Mouse (Mus musculus) MEL (cell line): ENCODE measurements around the gene Pik3cg. TPM values are rescaled to one million over a fixed set of nuclear protein-coding genes. Genes with fewer than 3 reads are reported as not detected.

Experiments
- DNase-seq: peaks from one replicate; pipeline ENCODE4 v3.0.0; 2011; ENCODE audit warnings: low read depth, low spot score
- H3K27ac ChIP-seq: 2 replicates; pipeline ENCODE4 v1.5.1; 2012; ENCODE audit warnings: low read depth, mild to moderate bottlenecking, control low read depth, low read length, moderate library complexity; ENCODE audit not compliant: control insufficient read depth
- H3K27me3 ChIP-seq, 2 experiments: fragments of 150-350 bp in 1 of 2; sonication (generic) in 1 of 2; 2 replicates each; pipeline ENCODE4 v1.6.1; 2012; ENCODE audit warnings: low read length in 2 of 2, mild to moderate bottlenecking in 2 of 2, improper control_type of control experiment in 1 of 2, moderate library complexity in 1 of 2; ENCODE audit not compliant: insufficient read depth in 2 of 2, control insufficient read depth in 1 of 2
- H3K36me3 ChIP-seq, 2 experiments: 2 replicates each; pipeline ENCODE4 v1.6.1; 2012 to 2014; ENCODE audit warnings: low read length in 2 of 2, improper control_type of control experiment in 1 of 2, inconsistent platforms in 1 of 2, mild to moderate bottlenecking in 1 of 2; ENCODE audit not compliant: insufficient read depth in 2 of 2, control insufficient read depth in 1 of 2
- H3K4me1 ChIP-seq, 2 experiments: fragments of 150-350 bp in 1 of 2; sonication (generic) in 1 of 2; 2 replicates each; pipeline ENCODE4 v1.6.1; 2012; ENCODE audit warnings: low read length in 2 of 2, improper control_type of control experiment in 1 of 2, mild to moderate bottlenecking in 1 of 2; ENCODE audit not compliant: insufficient read depth in 2 of 2, control insufficient read depth in 1 of 2
- H3K4me3 ChIP-seq, 2 experiments: fragments of 150-350 bp in 1 of 2; sonication (generic) in 1 of 2; 2 replicates each; pipeline ENCODE4 v1.5.1; 2012; ENCODE audit warnings: low read depth in 2 of 2, low read length in 2 of 2, mild to moderate bottlenecking in 2 of 2, moderate library complexity in 2 of 2, control low read depth in 1 of 2, improper control_type of control experiment in 1 of 2; ENCODE audit not compliant: control insufficient read depth in 1 of 2, insufficient read depth in 1 of 2
- H3K79me2 ChIP-seq: 2 replicates; pipeline ENCODE4 v1.6.1; 2012; ENCODE audit warnings: mild to moderate bottlenecking, low read length, moderate library complexity; ENCODE audit not compliant: control insufficient read depth, poor library complexity, insufficient read depth
- H3K9ac ChIP-seq: 2 replicates; pipeline ENCODE4 v1.6.1; 2012; ENCODE audit warnings: low read depth, mild to moderate bottlenecking, control low read depth, low read length, moderate library complexity; ENCODE audit not compliant: control insufficient read depth, poor library complexity, severe bottlenecking
- H3K9me3 ChIP-seq: fragments of 150-350 bp; sonication (generic); replicated peaks from 2 replicates; pipeline ENCODE4 v1.6.1; 2012; ENCODE audit warnings: mild to moderate bottlenecking, low read length, improper control_type of control experiment, moderate library complexity; ENCODE audit not compliant: insufficient read depth
- CTCF ChIP-seq, 3 experiments: IDR thresholded peaks in 2 of 3; conservative IDR thresholded peaks in 1 of 3; 2 replicates each; pipeline ENCODE4 v1.5.1; 2011 to 2012; ENCODE audit warnings: low read length in 3 of 3, low read depth in 2 of 3, mild to moderate bottlenecking in 2 of 3, improper control_type of control experiment in 1 of 3, inconsistent platforms in 1 of 3, mixed read lengths in 1 of 3, moderate library complexity in 1 of 3; ENCODE audit not compliant: control insufficient read depth in 1 of 3, insufficient read depth in 1 of 3, poor library complexity in 1 of 3, severe bottlenecking in 1 of 3
- E2F4 ChIP-seq: IDR thresholded peaks from 2 replicates; pipeline ENCODE4 v1.6.1; 2011; ENCODE audit warnings: low read depth, low read length, improper control_type of control experiment, borderline replicate concordance
- ETS1 ChIP-seq: IDR thresholded peaks from 2 replicates; pipeline ENCODE4 v1.6.1; 2012; ENCODE audit warnings: low read depth, mild to moderate bottlenecking, inconsistent platforms, low read length, improper control_type of control experiment, moderate library complexity
- GATA1 ChIP-seq: IDR thresholded peaks from 2 replicates; pipeline ENCODE4 v1.6.1; 2011; ENCODE audit warnings: low read depth, low read length, improper control_type of control experiment
- KAT2A ChIP-seq: conservative IDR thresholded peaks from 2 replicates; pipeline ENCODE4 v1.6.1; 2012; ENCODE audit warnings: low read depth, low read length, improper control_type of control experiment, inconsistent platforms
- MAFK ChIP-seq: IDR thresholded peaks from 2 replicates; pipeline ENCODE4 v1.6.1; 2011; ENCODE audit warnings: low read depth, mild to moderate bottlenecking, low read length, improper control_type of control experiment, borderline replicate concordance
- MEF2A ChIP-seq: IDR thresholded peaks from 2 replicates; pipeline ENCODE4 v1.6.1; 2014; ENCODE audit warnings: low read depth, mild to moderate bottlenecking, inconsistent platforms, low read length, improper control_type of control experiment; ENCODE audit not compliant: poor library complexity, insufficient replicate concordance, severe bottlenecking; ENCODE audit errors: extremely low read depth
- MYC ChIP-seq: IDR thresholded peaks from 2 replicates; pipeline ENCODE4 v1.6.1; 2011; ENCODE audit warnings: low read depth, mild to moderate bottlenecking, low read length, improper control_type of control experiment, moderate library complexity
- NELFE ChIP-seq: IDR thresholded peaks from 2 replicates; pipeline ENCODE4 v1.6.1; 2011; ENCODE audit warnings: low read depth, low read length, improper control_type of control experiment
- NRF1 ChIP-seq: IDR thresholded peaks from 2 replicates; pipeline ENCODE4 v1.6.1; 2014; ENCODE audit warnings: low read depth, mild to moderate bottlenecking, inconsistent platforms, low read length, improper control_type of control experiment, moderate library complexity; ENCODE audit not compliant: poor library complexity, insufficient read depth, severe bottlenecking
- POLR2AphosphoS5 ChIP-seq: IDR thresholded peaks from 2 replicates; pipeline ENCODE4 v1.6.1; 2012; ENCODE audit warnings: low read depth, borderline replicate concordance, mild to moderate bottlenecking, inconsistent platforms, low read length, moderate library complexity, mixed read lengths
- TBP ChIP-seq: IDR thresholded peaks from 2 replicates; pipeline ENCODE4 v1.8.0; 2011; ENCODE audit warnings: low read depth, low read length, improper control_type of control experiment
- UBTF ChIP-seq: IDR thresholded peaks from 2 replicates; pipeline ENCODE4 v1.6.1; 2012; ENCODE audit warnings: low read depth, mild to moderate bottlenecking, inconsistent platforms, low read length, improper control_type of control experiment, moderate library complexity, borderline replicate concordance; ENCODE audit not compliant: insufficient read depth
- USF1 ChIP-seq: IDR thresholded peaks from 2 replicates; pipeline ENCODE4 v1.6.1; 2014; ENCODE audit warnings: low read depth, mild to moderate bottlenecking, inconsistent platforms, low read length, improper control_type of control experiment, moderate library complexity
- ZC3H11A ChIP-seq: IDR thresholded peaks from 2 replicates; pipeline ENCODE4 v1.6.1; 2012; ENCODE audit warnings: low read depth, mild to moderate bottlenecking, inconsistent platforms, low read length, improper control_type of control experiment
- polyA plus RNA-seq, 2 experiments: library from polyadenylated mRNA; stranded (reverse) in 1 of 2; unstranded in 1 of 2; fragments of >175 nt in 1 of 2; fragments of >200 nt in 1 of 2; gene quantifications; 2 replicates each; pipeline versions ENCODE4 v1.2.1 to v1.2.4; 2012; ENCODE audit warnings: low replicate concordance in 2 of 2, low read depth in 1 of 2; ENCODE audit not compliant: insufficient read length in 2 of 2, insufficient read depth in 1 of 2, missing spikeins in 1 of 2
- total RNA-seq: library from RNA; depleted of rRNA; stranded (reverse); fragments of 300-350 nt; gene quantifications from 2 replicates; pipeline ENCODE4 v1.2.3, GENCODE M21; 2012

The Pik3cg gene
- total and polyA plus RNA-seq, 3 experiments: 4.9 to 8.5 TPM; not detected in 1

- TF ChIP-seq UBTF (no peak), E2F4 (no peak), MYC (no peak), POLR2AphosphoS5 (no peak), ETS1 (no peak), ZC3H11A (no peak), TBP (no peak), GATA1 (no peak), CTCF (IDR thresholded peaks at IDR 0.05 in 2 of 3, conservative IDR thresholded peaks at IDR 0.05 in 1 of 3; ENCODE audit: control insufficient read depth in 1 of 3, insufficient read depth in 1 of 3, low read depth in 2 of 3, low read length in 3 of 3, poor library complexity in 1 of 3, severe bottlenecking in 1 of 3) (no peak), MEF2A (no peak), KAT2A (no peak)
- TF ChIP-seq, all 39 proteins: peak for 0
- no peaks in the 10 kb centered on the region; the same call in 1 of the 2 replicates for H3K79me2 ChIP-seq
- no peaks in the 10 kb centered on the region for H3K27me3 ChIP-seq
- no peak overlapping the region for H3K9ac ChIP-seq
- peaks cover 5 to 8% of the 10 kb centered on the region in 2 experiments for H3K4me1 ChIP-seq
- no peaks in the 10 kb centered on the region for H3K9me3 ChIP-seq
- peaks cover 0 to 4% of the 10 kb centered on the region in 2 experiments; a peak in 2 of 4 replicates for H3K36me3 ChIP-seq
- DNase-seq: no peak
- no peak overlapping the region for H3K27ac ChIP-seq
- no peak overlapping the region for H3K4me3 ChIP-seq
Observed at GRCm38 (mm10) chr12:32211257-32211656, 2.8 kb upstream of the Pik3cg start.

DNA sequence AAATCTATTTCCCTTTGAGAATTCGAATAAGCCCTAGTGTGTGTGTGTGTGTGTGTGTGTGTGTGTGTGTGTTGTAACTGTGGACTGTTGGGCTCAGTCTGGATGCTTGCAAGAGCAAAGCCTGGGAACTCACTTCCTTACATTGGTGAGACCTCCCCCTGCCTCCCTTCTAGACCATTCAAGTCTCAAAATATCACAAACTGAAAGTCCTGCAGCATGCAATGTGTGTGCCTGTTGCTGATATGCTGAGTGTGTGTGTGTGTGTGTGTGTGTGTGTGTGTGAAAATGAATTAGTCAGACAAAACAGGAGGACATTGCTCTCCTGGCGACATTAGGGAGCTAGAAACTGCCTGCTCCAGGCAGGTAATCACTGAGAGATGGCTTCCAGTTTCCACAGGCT lies 492 bp upstream of the Pik3cg start:
- Histone ChIP-seq H3K4me3 (peak overlapping the region; percentile 75 to 81), H3K9me3 (no peaks in the 10 kb centered on the region), H3K27ac (peak overlapping the region; percentile 80), H3K79me2 (no peaks in the 10 kb centered on the region; the same call in 1 of the 2 replicates), H3K36me3 (peaks cover 0 to 4% of the 10 kb centered on the region in 2 experiments; a peak in 2 of 4 replicates), H3K27me3 (no peaks in the 10 kb centered on the region), H3K4me1 (peaks cover 5 to 8% of the 10 kb centered on the region in 2 experiments), H3K9ac (peak overlapping the region; percentile 77)
- peak; percentile 70 for DNase-seq
- TF ChIP-seq ZC3H11A (no peak), USF1 (no peak), NRF1 (no peak), MAFK (no peak), NELFE (no peak), GATA1 (no peak), UBTF (no peak)
